Mouse (Mus musculus): ENCODE results near the gene Epha2. TPM values are rescaled to one million over a fixed set of nuclear protein-coding genes. Genes with fewer than 3 reads are reported as not detected.

The Epha2 gene
- 1.3 TPM in 1 of 2 replicates, not detected in the other for total RNA-seq (2015; ENCODE audit: low replicate concordance)
- 0.39 TPM in 1 of 2 replicates, not detected in the other for total RNA-seq (2017; ENCODE audit: low replicate concordance)

GRCm38 (mm10) chr4:141301116-141301553, at the start of gene Epha2:
Gene Epha2 (plus strand): TSS chr4:141301240.
- no peak for ATAC-seq (replicated peaks; ENCODE audit: low FRiP score, poor library complexity, severe bottlenecking)

DNA sequence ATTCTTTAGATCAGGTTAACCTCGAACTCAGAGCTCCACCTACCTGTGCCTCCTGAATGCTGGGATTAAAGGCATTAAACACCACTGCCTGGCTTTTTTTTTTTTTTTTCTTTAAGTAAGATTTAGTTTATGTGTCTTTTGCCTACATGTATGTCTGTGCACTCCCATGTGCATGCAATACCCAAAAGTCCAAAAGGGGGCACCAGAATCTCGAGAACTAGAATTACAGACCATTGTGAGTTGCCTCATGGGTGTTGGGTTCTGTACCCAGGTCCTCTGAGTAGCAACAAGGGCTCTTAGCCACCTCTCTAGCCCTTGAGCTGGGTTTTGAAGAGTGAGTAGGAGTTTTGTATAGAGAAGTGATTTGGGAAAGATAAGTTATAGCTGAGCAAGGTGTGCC, 48.4 kb upstream of the Epha2 start:
- no peak for ATAC-seq (replicated peaks; ENCODE audit: low FRiP score, poor library complexity, severe bottlenecking)

GRCm38 (mm10) chr4:141254234-141254633, 46.8 kb upstream of the Epha2 start:
- no peak for ATAC-seq (replicated peaks; ENCODE audit: low FRiP score, poor library complexity, severe bottlenecking)

DNA sequence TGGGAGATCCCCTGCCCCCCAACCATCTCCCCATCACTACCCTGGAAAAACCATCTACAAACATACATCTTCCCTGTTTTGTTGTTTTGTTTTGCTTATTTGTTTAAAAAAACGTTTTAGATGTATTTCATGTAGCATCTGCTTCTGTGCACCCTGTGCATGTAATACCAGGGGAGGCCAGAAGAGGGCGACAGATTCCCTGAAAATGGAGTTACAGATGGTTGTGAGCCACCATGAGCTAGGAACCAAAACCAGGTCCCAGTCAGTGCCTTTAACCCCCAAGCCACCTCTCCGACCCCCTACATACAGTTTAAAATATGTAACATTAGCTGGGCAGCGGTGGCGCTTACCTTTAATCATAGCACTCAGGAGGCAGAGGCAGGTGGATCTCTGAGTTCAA, 43.6 kb upstream of the Epha2 start:
- no peak for ATAC-seq (replicated peaks; ENCODE audit: low FRiP score, poor library complexity, severe bottlenecking)

DNA sequence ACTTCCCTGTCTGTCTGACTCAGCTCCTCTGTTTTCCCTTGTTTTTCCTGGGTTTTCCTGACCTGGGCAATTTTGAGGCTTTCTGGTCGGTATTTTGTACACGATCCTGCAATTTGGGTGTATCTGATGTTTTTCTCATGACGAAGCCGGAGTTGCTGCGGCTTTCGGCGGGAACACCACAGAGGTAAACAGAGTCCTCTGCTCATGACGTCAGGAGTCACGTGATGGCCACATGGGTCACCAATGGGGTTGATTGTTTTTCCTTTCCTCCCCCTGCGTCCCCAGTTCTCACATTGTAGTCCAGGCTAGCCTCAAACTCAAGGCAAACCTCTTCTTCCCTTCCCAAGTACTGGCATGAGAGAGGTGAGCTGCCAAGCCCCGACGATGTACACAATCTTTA, 41.6 kb upstream of the Epha2 start:
- no peak for ATAC-seq (replicated peaks; ENCODE audit: low FRiP score, poor library complexity, severe bottlenecking)

- no peak for ATAC-seq (replicated peaks; ENCODE audit: low FRiP score, poor library complexity, severe bottlenecking)
These were observed 40.9 kb upstream of the Epha2 start for GRCm38 (mm10) chr4:141260007-141260723.

- ATAC-seq (replicated peaks; ENCODE audit: low FRiP score, poor library complexity, severe bottlenecking), result no peak
These were observed 38.0 kb upstream of the Epha2 start for GRCm38 (mm10) chr4:141262906-141263637.

GRCm38 (mm10) chr4:141265979-141266637, 34.9 kb upstream of the Epha2 start:
- no peak for ATAC-seq (replicated peaks; ENCODE audit: low FRiP score, poor library complexity, severe bottlenecking)

GRCm38 (mm10) chr4:141267250-141267649, 33.8 kb upstream of the Epha2 start:
- ATAC-seq (replicated peaks; ENCODE audit: low FRiP score, poor library complexity, severe bottlenecking), result no peak

- ATAC-seq (replicated peaks; ENCODE audit: low FRiP score, poor library complexity, severe bottlenecking), result peak; percentile 63
These were observed 33.2 kb upstream of the Epha2 start for GRCm38 (mm10) chr4:141267837-141268236.

DNA sequence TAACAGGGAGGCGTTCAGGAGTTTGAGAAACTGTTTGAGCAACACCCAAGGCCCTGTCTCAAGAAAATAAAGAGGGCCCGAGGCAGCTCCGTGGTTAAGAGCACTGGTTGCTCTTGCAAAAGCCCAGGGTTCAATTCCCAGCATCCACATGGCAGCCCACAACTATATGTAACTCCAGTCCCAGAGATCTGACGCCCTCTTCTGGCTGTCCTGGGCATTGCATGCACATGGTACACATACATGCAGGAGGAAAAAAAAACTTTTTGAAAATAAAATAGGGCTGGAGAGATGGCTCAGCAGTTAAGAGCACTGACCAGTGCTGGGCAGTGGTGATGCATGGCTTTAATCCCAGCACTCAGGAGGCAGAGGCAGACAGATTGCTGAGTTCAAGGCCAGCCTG, 32.7 kb upstream of the Epha2 start:
- ATAC-seq (replicated peaks; ENCODE audit: low FRiP score, poor library complexity, severe bottlenecking), result no peak

GRCm38 (mm10) chr4:141269080-141269479, 32.0 kb upstream of the Epha2 start:
- no peak for ATAC-seq (replicated peaks; ENCODE audit: low FRiP score, poor library complexity, severe bottlenecking)

DNA sequence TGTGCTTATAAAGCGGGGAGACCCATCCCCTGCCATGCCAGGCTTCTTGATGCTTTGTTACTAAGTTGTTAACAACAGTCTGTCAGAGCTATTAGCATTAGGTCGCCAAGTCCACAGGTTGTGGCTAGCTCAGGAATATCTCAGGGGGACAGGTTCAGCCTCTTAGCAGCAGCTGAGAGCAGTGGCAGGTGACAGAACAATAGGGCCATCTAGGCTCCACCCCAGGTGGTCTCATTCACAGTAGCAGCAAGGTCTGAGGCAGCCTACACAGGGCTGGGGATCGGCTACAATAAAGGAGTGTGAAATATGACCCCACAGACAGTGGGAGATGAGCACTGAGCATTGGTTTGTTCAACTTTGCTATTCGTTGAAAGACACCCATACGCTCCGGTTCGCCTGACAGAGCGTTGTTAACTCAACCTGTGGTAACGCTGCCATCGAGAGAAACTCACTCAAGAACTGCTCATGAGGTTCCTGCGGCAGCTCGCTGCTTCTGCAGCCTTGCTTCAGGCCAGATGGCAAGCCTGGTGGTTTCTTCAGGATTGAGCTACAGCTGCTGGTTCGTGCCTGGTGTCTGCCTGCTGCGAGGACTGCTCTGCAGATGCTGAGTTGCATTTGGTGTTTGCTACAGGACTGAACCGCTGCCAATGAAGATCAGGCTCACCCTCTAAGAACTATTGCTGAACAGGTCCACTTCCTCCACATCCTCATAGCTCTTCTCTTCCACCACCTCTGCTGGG, 30.7 kb upstream of the Epha2 start:
- ATAC-seq (replicated peaks; ENCODE audit: low FRiP score, poor library complexity, severe bottlenecking), result no peak

GRCm38 (mm10) chr4:141271228-141271627, 29.8 kb upstream of the Epha2 start:
- no peak for ATAC-seq (replicated peaks; ENCODE audit: low FRiP score, poor library complexity, severe bottlenecking)

GRCm38 (mm10) chr4:141271721-141272120, 29.3 kb upstream of the Epha2 start:
- ATAC-seq (replicated peaks; ENCODE audit: low FRiP score, poor library complexity, severe bottlenecking), result no peak

- peak; percentile 54 for ATAC-seq (replicated peaks; ENCODE audit: low FRiP score, poor library complexity, severe bottlenecking)
These were observed 28.2 kb upstream of the Epha2 start for GRCm38 (mm10) chr4:141272878-141273277.

DNA sequence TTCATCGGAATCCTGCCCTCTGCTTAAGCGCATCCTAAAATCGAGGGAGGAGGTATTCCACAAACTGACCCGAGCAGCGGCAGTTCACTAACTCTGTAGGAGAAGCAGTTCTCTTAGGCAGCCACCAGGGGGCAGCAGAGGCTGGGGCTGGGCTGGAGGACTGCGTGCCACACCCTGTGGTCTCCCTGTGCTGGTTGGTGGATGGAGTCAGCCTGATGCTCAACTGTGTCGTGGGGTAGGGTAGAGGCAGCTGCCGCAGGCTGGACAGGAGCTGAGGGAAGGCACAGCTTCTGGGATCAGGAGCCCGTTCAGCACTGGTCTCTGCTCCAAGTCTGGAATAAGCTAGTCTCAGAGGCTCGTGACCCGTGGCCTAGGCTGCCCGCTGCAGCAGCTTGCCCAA, 27.7 kb upstream of the Epha2 start:
- ATAC-seq (replicated peaks; ENCODE audit: low FRiP score, poor library complexity, severe bottlenecking), result peak; percentile 84

GRCm38 (mm10) chr4:141274485-141275341, 26.3 kb upstream of the Epha2 start:
- ATAC-seq (replicated peaks; ENCODE audit: low FRiP score, poor library complexity, severe bottlenecking), result no peak

DNA sequence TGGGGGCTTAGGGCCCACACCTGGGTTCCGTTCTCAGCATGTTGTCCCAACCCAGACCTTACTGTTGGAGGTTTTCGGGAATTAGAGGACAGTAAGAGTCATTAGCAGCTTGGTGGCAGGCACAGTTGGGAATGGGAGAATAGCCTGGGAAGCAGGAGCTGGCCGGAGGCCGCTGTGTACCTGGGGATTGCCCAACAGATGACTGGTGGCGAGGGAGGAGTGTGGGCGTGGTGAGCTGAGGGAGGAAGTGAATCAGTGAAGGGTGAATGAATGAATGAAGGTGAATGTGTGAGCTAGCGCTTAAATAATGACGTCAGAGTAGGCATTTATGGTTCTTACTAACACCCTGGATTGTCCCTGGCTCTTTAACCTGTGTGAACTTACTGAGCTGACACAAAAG, 23.9 kb upstream of the Epha2 start:
- ATAC-seq (replicated peaks; ENCODE audit: low FRiP score, poor library complexity, severe bottlenecking), result no peak
